Comparison of ENCODE assay signal across 9 mouse cellular contexts in genomic region chr7:114672697-114673096, GRCm38 (mm10). TPM values are rescaled to one million over a fixed set of nuclear protein-coding genes. Genes with fewer than 3 reads are reported as not detected.
DNase-seq lines count a peak whose midpoint lies in the region; ATAC-seq lines count a peak whose summit lies in the region.
"Had no signal": no experiment of that assay in that cellular context is flagged by ENCODE, and none has a peak within 500 bp of the region (broad histone marks: within the 10 kb centered on the region; RNA-seq: fewer than 3 reads in every experiment).

No protein-coding gene starts in this region.

- WGBS in kidney, embryonic 16.5 days, result 34% methylated on average over 2 of the region's 2 CpGs
- 27% methylated on average over 2 of the region's 2 CpGs for WGBS in limb, embryonic 10.5 days

- no peak for ATAC-seq in kidney, embryonic 16.5 days (ENCODE audit: low FRiP score, low TSS enrichment)

- peak; percentile 13 for DNase-seq in cerebellum, adult 9-10 months
- DNase-seq in cerebellum, postnatal 36 days, result no peak
- peak; percentile 10 for DNase-seq in kidney, postnatal 14 days
- peak; percentile 14 to 23 for DNase-seq in B cell, adult 2 months
- DNase-seq in embryo, embryonic 9.5 days (ENCODE audit: extremely low spot score), result peak; percentile 25
- no peak for DNase-seq in adrenal gland, adult 8-10 months
- DNase-seq in limb, embryonic 10.5 days (ENCODE audit: low spot score), result no peak
- DNase-seq: liver, embryonic 13.5 days had no signal

- H3K4me1 ChIP-seq in kidney, embryonic 16.5 days (ENCODE audit: insufficient read depth, low read length), result no peaks in the 10 kb centered on the region
- no peaks in the 10 kb centered on the region for H3K4me1 ChIP-seq in limb, embryonic 10.5 days
- H3K4me1 ChIP-seq: liver, embryonic 13.5 days had no signal

- no peaks in the 10 kb centered on the region for H3K27me3 ChIP-seq in kidney, embryonic 16.5 days (ENCODE audit: insufficient read depth, low read length)
- no peaks in the 10 kb centered on the region for H3K27me3 ChIP-seq in limb, embryonic 10.5 days (ENCODE audit: low read depth, poor library complexity, severe bottlenecking)
- H3K27me3 ChIP-seq: liver, embryonic 13.5 days had no signal

- no peak overlapping the region for H3K4me2 ChIP-seq in kidney, embryonic 16.5 days (replicated peaks; ENCODE audit: low read depth, low read length)
- H3K4me2 ChIP-seq: liver, embryonic 13.5 days had no signal

- H3K9me3 ChIP-seq in kidney, embryonic 16.5 days (ENCODE audit: low read length), result no peaks in the 10 kb centered on the region
- H3K9me3 ChIP-seq in limb, embryonic 10.5 days (replicated peaks), result no peaks in the 10 kb centered on the region
- H3K9me3 ChIP-seq: liver, embryonic 13.5 days had no signal

- no peak overlapping the region for H3K27ac ChIP-seq in kidney, embryonic 16.5 days (ENCODE audit: low read length)
- H3K27ac ChIP-seq in limb, embryonic 10.5 days, result no peak overlapping the region
- H3K27ac ChIP-seq: liver, embryonic 13.5 days had no signal

- no peak overlapping the region for H3K9ac ChIP-seq in kidney, embryonic 16.5 days (replicated peaks; ENCODE audit: low read length)
- H3K9ac ChIP-seq: liver, embryonic 13.5 days had no signal

- H3K36me3 ChIP-seq in kidney, embryonic 16.5 days (ENCODE audit: insufficient read depth, low read length), result no peaks in the 10 kb centered on the region
- no peaks in the 10 kb centered on the region for H3K36me3 ChIP-seq in limb, embryonic 10.5 days
- H3K36me3 ChIP-seq: liver, embryonic 13.5 days had no signal

- no peak overlapping the region for H3K4me3 ChIP-seq in kidney, embryonic 16.5 days (ENCODE audit: low read length)
- no peak overlapping the region for H3K4me3 ChIP-seq in limb, embryonic 10.5 days
- H3K4me3 ChIP-seq: liver, embryonic 13.5 days had no signal

RNA-seq across cellular contexts. Expression of gene Calca, which starts 36.5 kb away (rescaled TPM):
- polyA plus RNA-seq in kidney, embryonic 16.5 days (2015; fragmentation: Nextera tagmentation; extraction: Ambion mirVana), result 1.0 and 1.7 TPM in 2 replicates
- total RNA-seq in adrenal gland, adult 8-10 months (2022), result 1 to 10 TPM in 1 of 4 experiments, under 1 TPM in 1, not detected in 2; 0.41 to 1.6 TPM
- polyA plus RNA-seq in limb, embryonic 10.5 days (2016; fragmentation: Nextera tagmentation; extraction: Ambion mirVana), result 1.0 TPM in 1 of 2 replicates, not detected in the other
- polyA plus RNA-seq: liver, embryonic 13.5 days had no signal

RNA-seq across cellular contexts. Expression of gene Calcb, which starts 45.7 kb away (rescaled TPM):
- 0.16 and 0.44 TPM in 2 replicates for polyA plus RNA-seq in kidney, embryonic 16.5 days (2015; fragmentation: Nextera tagmentation; extraction: Ambion mirVana)
- total RNA-seq in adrenal gland, adult 8-10 months (2022), result under 1 TPM in 1 of 4 experiments, not detected in 3; 0.35 TPM
- polyA plus RNA-seq in limb, embryonic 10.5 days (2016; fragmentation: Nextera tagmentation; extraction: Ambion mirVana), result not detected in 2 replicates
- polyA plus RNA-seq: liver, embryonic 13.5 days had no signal

Comparison
In these comparisons a context has a peak if more than half of its experiments do, and no peak if none do; other contexts are left out.
1. DNase-seq: peak in cerebellum, adult 9-10 months (single experiment), kidney, postnatal 14 days (single experiment), B cell, adult 2 months (2 of 2) and embryo, embryonic 9.5 days (single experiment); none in cerebellum, postnatal 36 days (0 of 2), adrenal gland, adult 8-10 months (single experiment) and limb, embryonic 10.5 days (single experiment).